Mouse (Mus musculus): ENCODE results near the gene Mpv17.

Mpv17 gene

GRCm38 (mm10) chr5:31181183-31181770 is 27.2 kb upstream of the Mpv17 start:
- DNase-seq, result no peak

- DNase-seq, result peak; percentile 96
Measured at GRCm38 (mm10) chr5:31179766-31180630, 25.9 kb upstream of the Mpv17 start, which contains the start of the genes Gm29609 and Gtf3c2. TSS of gene Gm29609 (minus strand) at chr5:31179911. TSS of gene Gtf3c2 (minus strand) at chr5:31180144.

GRCm38 (mm10) chr5:31179301-31179765 is 25.3 kb upstream of the Mpv17 start:
- DNase-seq, result no peak

- no peak for DNase-seq
Measured at GRCm38 (mm10) chr5:31168630-31169029, 14.6 kb upstream of the Mpv17 start.

- no peak for DNase-seq
Measured at GRCm38 (mm10) chr5:31164878-31165277, 10.8 kb upstream of the Mpv17 start.

GRCm38 (mm10) chr5:31162462-31162861 is 8.4 kb upstream of the Mpv17 start:
- no peak for DNase-seq

- no peak for DNase-seq
Measured at GRCm38 (mm10) chr5:31153516-31154151, 417 bp downstream of the Mpv17 start.

- no peak for DNase-seq
Measured at GRCm38 (mm10) chr5:31151746-31152145, 2.3 kb downstream of the Mpv17 start.

GRCm38 (mm10) chr5:31149781-31150180 is 4.3 kb downstream of the Mpv17 start:
- no peak for DNase-seq

- no peak for DNase-seq
Measured at GRCm38 (mm10) chr5:31138968-31139425, 15.1 kb downstream of the Mpv17 start.

GRCm38 (mm10) chr5:31138241-31138967 is 15.6 kb downstream of the Mpv17 start, which contains the start of gene Ucn:
TSS of gene Ucn (minus strand) at chr5:31138829.
- DNase-seq, result peak; percentile 20

GRCm38 (mm10) chr5:31137658-31138057 is 16.4 kb downstream of the Mpv17 start:
- no peak for DNase-seq

GRCm38 (mm10) chr5:31136730-31137424 is 17.2 kb downstream of the Mpv17 start:
- peak; percentile 31 for DNase-seq

GRCm38 (mm10) chr5:31126050-31126449 is 28.0 kb downstream of the Mpv17 start:
- DNase-seq, result no peak

- DNase-seq, result no peak
Measured at GRCm38 (mm10) chr5:31123481-31123880, 30.6 kb downstream of the Mpv17 start.

GRCm38 (mm10) chr5:31121111-31121510 is 32.9 kb downstream of the Mpv17 start:
- DNase-seq, result no peak

- DNase-seq, result no peak
Measured at GRCm38 (mm10) chr5:31116912-31117311, 37.1 kb downstream of the Mpv17 start.

- DNase-seq, result no peak
Measured at GRCm38 (mm10) chr5:31116354-31116753, 37.7 kb downstream of the Mpv17 start, which contains the start of gene Trim54. TSS of gene Trim54 (plus strand) at chr5:31116712.

- DNase-seq, result no peak
Measured at GRCm38 (mm10) chr5:31110781-31111180, 43.3 kb downstream of the Mpv17 start.

- DNase-seq, result no peak
Measured at GRCm38 (mm10) chr5:31108000-31108490, 46.0 kb downstream of the Mpv17 start, which contains the start of gene Slc30a3. TSS of gene Slc30a3 (minus strand) at chr5:31108237.

- no peak for DNase-seq
Measured at GRCm38 (mm10) chr5:31105814-31106335, 48.2 kb downstream of the Mpv17 start, which contains the start of gene Dnajc5g. TSS of gene Dnajc5g (plus strand) at chr5:31106285.

Measured in right cerebral cortex, postnatal 4 days (tissue).